Mouse (Mus musculus): ENCODE measurements around the gene Prrc2c. TPM values are rescaled to one million over a fixed set of nuclear protein-coding genes. Genes with fewer than 3 reads are reported as not detected.

Gene Prrc2c
- total and polyA plus RNA-seq, 2 experiments from 2014 or later = 71.5 to 155 TPM

GRCm38 (mm10) chr1:162664826-162665475 lies 75.4 kb downstream of the Prrc2c start:
- no peak overlapping the region for H3K4me3 ChIP-seq (ENCODE audit: low read depth, low read length)
- TF ChIP-seq CTCF (IDR thresholded peaks at IDR 0.05) = peak; percentile 93
- no peak overlapping the region for H3K9ac ChIP-seq (replicated peaks; ENCODE audit: low read length, poor library complexity, severe bottlenecking)
- peaks cover 4% of the 10 kb centered on the region; the same call in 1 of the 2 replicates for H3K4me1 ChIP-seq (ENCODE audit: insufficient read depth, low read length)
- no peaks in the 10 kb centered on the region for H3K27me3 ChIP-seq (ENCODE audit: insufficient read depth, low read length)
- DNase-seq (ENCODE audit: low spot score) (peak; percentile 92), ATAC-seq (ENCODE audit: low FRiP score) (peak; percentile 97)
- 11% methylated on average over 10 of the region's 10 CpGs for WGBS
- H3K9me3 ChIP-seq (ENCODE audit: low read length) = no peaks in the 10 kb centered on the region
- H3K4me2 ChIP-seq (ENCODE audit: low read depth, low read length, poor library complexity, severe bottlenecking) = no peak overlapping the region; the same call in 1 of the 2 replicates
- H3K36me3 ChIP-seq (ENCODE audit: insufficient read depth, low read length) = no peaks in the 10 kb centered on the region
- H3K27ac ChIP-seq (ENCODE audit: low read depth, low read length) = no peak overlapping the region

- ATAC-seq (ENCODE audit: low FRiP score) (no peak), DNase-seq (ENCODE audit: low spot score) (no peak)
- Histone ChIP-seq H3K36me3 (ENCODE audit: insufficient read depth, low read length) (no peaks in the 10 kb centered on the region), H3K9ac (replicated peaks; ENCODE audit: low read length, poor library complexity, severe bottlenecking) (no peak overlapping the region), H3K27me3 (ENCODE audit: insufficient read depth, low read length) (no peaks in the 10 kb centered on the region), H3K27ac (ENCODE audit: low read depth, low read length) (no peak overlapping the region), H3K4me3 (ENCODE audit: low read depth, low read length) (no peak overlapping the region), H3K4me1 (ENCODE audit: insufficient read depth, low read length) (0 out of 2 replicates have a peak, but pooled peaks cover under 1% of the 10 kb centered on the region), H3K4me2 (ENCODE audit: low read depth, low read length, poor library complexity, severe bottlenecking) (no peak overlapping the region), H3K9me3 (ENCODE audit: low read length) (no peaks in the 10 kb centered on the region)
- WGBS = 86% methylated on average over 11 of the region's 11 CpGs
- TF ChIP-seq CTCF (IDR thresholded peaks at IDR 0.05) = no peak
These were observed 80.0 kb downstream of the Prrc2c start for GRCm38 (mm10) chr1:162660276-162660860.

- WGBS = 93% methylated on average over 7 of the region's 7 CpGs
- H3K27ac ChIP-seq (ENCODE audit: low read depth, low read length) = no peak within 1 kb of the TSS
- H3K9ac ChIP-seq (replicated peaks; ENCODE audit: low read length, poor library complexity, severe bottlenecking) = no peak within 1 kb of the TSS
- no peak for TF ChIP-seq CTCF (IDR thresholded peaks at IDR 0.05)
- no peaks in the 10 kb centered on the region for H3K27me3 ChIP-seq (ENCODE audit: insufficient read depth, low read length)
- H3K4me2 ChIP-seq (ENCODE audit: low read depth, low read length, poor library complexity, severe bottlenecking) = no peak within 1 kb of the TSS
- no peak within 1 kb of the TSS for H3K4me3 ChIP-seq (ENCODE audit: low read depth, low read length)
- no peaks in the 10 kb centered on the region for H3K4me1 ChIP-seq (ENCODE audit: insufficient read depth, low read length)
- H3K36me3 ChIP-seq (ENCODE audit: insufficient read depth, low read length) = no peaks in the 10 kb centered on the region
- DNase-seq (ENCODE audit: low spot score) = no peak
- H3K9me3 ChIP-seq (ENCODE audit: low read length) = no peaks in the 10 kb centered on the region
- ATAC-seq (ENCODE audit: low FRiP score) = no peak
These were observed 82.2 kb downstream of the Prrc2c start, which contains the start of gene Myocos for GRCm38 (mm10) chr1:162658119-162658518. Gene Myocos, minus strand, starts transcription at chr1:162658219.

GRCm38 (mm10) chr1:162648416-162648815 lies 91.9 kb downstream of the Prrc2c start:
- H3K9ac ChIP-seq (replicated peaks; ENCODE audit: low read length, poor library complexity, severe bottlenecking) = no peak overlapping the region
- no peak overlapping the region for H3K27ac ChIP-seq (ENCODE audit: low read depth, low read length)
- WGBS = 94% methylated on average over 14 of the region's 14 CpGs
- no peak for TF ChIP-seq CTCF (IDR thresholded peaks at IDR 0.05)
- no peaks in the 10 kb centered on the region for H3K9me3 ChIP-seq (ENCODE audit: low read length)
- no peaks in the 10 kb centered on the region for H3K4me1 ChIP-seq (ENCODE audit: insufficient read depth, low read length)
- DNase-seq (ENCODE audit: low spot score) = no peak
- H3K4me3 ChIP-seq (ENCODE audit: low read depth, low read length) = no peak overlapping the region
- no peak overlapping the region for H3K4me2 ChIP-seq (ENCODE audit: low read depth, low read length, poor library complexity, severe bottlenecking)
- H3K36me3 ChIP-seq (ENCODE audit: insufficient read depth, low read length) = no peaks in the 10 kb centered on the region
- no peaks in the 10 kb centered on the region for H3K27me3 ChIP-seq (ENCODE audit: insufficient read depth, low read length)
- no peak for ATAC-seq (ENCODE audit: low FRiP score)

- H3K36me3 ChIP-seq (ENCODE audit: insufficient read depth, low read length) = no peaks in the 10 kb centered on the region
- H3K4me2 ChIP-seq (ENCODE audit: low read depth, low read length, poor library complexity, severe bottlenecking) = no peak overlapping the region
- no peaks in the 10 kb centered on the region for H3K4me1 ChIP-seq (ENCODE audit: insufficient read depth, low read length)
- H3K27me3 ChIP-seq (ENCODE audit: insufficient read depth, low read length) = no peaks in the 10 kb centered on the region
- peak; percentile 25 for TF ChIP-seq CTCF (IDR thresholded peaks at IDR 0.05)
- ATAC-seq (ENCODE audit: low FRiP score) (no peak), DNase-seq (ENCODE audit: low spot score) (no peak)
- no peak overlapping the region for H3K4me3 ChIP-seq (ENCODE audit: low read depth, low read length)
- WGBS = 82% methylated on average over 10 of the region's 10 CpGs
- H3K27ac ChIP-seq (ENCODE audit: low read depth, low read length) = no peak overlapping the region
- H3K9me3 ChIP-seq (ENCODE audit: low read length) = no peaks in the 10 kb centered on the region
- no peak overlapping the region for H3K9ac ChIP-seq (replicated peaks; ENCODE audit: low read length, poor library complexity, severe bottlenecking)
These were observed 94.2 kb downstream of the Prrc2c start for GRCm38 (mm10) chr1:162646083-162646686.

GRCm38 (mm10) chr1:162643752-162644151 lies 96.6 kb downstream of the Prrc2c start:
- 34% methylated on average over 4 of the region's 4 CpGs for WGBS
- Histone ChIP-seq H3K27ac (ENCODE audit: low read depth, low read length) (no peak overlapping the region), H3K4me1 (ENCODE audit: insufficient read depth, low read length) (no peaks in the 10 kb centered on the region), H3K36me3 (ENCODE audit: insufficient read depth, low read length) (no peaks in the 10 kb centered on the region), H3K9me3 (ENCODE audit: low read length) (no peaks in the 10 kb centered on the region), H3K4me3 (ENCODE audit: low read depth, low read length) (no peak overlapping the region), H3K27me3 (ENCODE audit: insufficient read depth, low read length) (no peaks in the 10 kb centered on the region), H3K4me2 (ENCODE audit: low read depth, low read length, poor library complexity, severe bottlenecking) (no peak overlapping the region), H3K9ac (replicated peaks; ENCODE audit: low read length, poor library complexity, severe bottlenecking) (no peak overlapping the region)
- TF ChIP-seq CTCF (IDR thresholded peaks at IDR 0.05) = no peak
- DNase-seq (ENCODE audit: low spot score) (peak; percentile 79), ATAC-seq (ENCODE audit: low FRiP score) (no peak)
